Mouse (Mus musculus) hindbrain, embryonic 14.5 days (tissue): ENCODE measurements around the gene Gm21119. TPM values are rescaled to one million over a fixed set of nuclear protein-coding genes. Genes with fewer than 3 reads are reported as not detected.
"Not testable (repeated sequence)": the region's sequence is repeated elsewhere in the genome, so short reads cannot be mapped to it uniquely, and the experiment has no call there.

Source experiments
- ATAC-seq: fragments of 200-750 bp; cut with Nextera tagmentation; 2 replicates; pipeline ENCODE4 v1.8.0; 2017; ENCODE audit warnings: moderate number of reproducible peaks, mild to moderate bottlenecking, moderate TSS enrichment, moderate library complexity; ENCODE audit not compliant: low FRiP score
- DNase-seq: peaks from one replicate; pipeline ENCODE4 v3.0.0-alpha.2; 2015; ENCODE audit warnings: low spot score
- H3K27ac ChIP-seq: fragments of 300-500 bp; sonication (generic); 2 replicates; pipeline ENCODE4 v1.5.1; 2014; ENCODE audit warnings: mild to moderate bottlenecking, moderate library complexity
- H3K27me3 ChIP-seq: fragments of 300-500 bp; sonication (generic); 2 replicates; pipeline ENCODE4 v1.6.1; 2014; ENCODE audit warnings: mild to moderate bottlenecking, low read length, mixed read lengths; ENCODE audit not compliant: control insufficient read depth, insufficient read depth
- H3K36me3 ChIP-seq: fragments of 300-500 bp; sonication (generic); replicated peaks from 2 replicates; pipeline ENCODE4 v1.6.1; 2014; ENCODE audit not compliant: control insufficient read depth, insufficient read depth
- H3K4me1 ChIP-seq: fragments of 300-500 bp; sonication (generic); replicated peaks from 2 replicates; pipeline ENCODE4 v1.6.1; 2014; ENCODE audit warnings: antibody characterized with exemption, low read length, mixed read lengths; ENCODE audit not compliant: control insufficient read depth, insufficient read depth
- H3K4me2 ChIP-seq: fragments of 300-500 bp; sonication (generic); replicated peaks from 2 replicates; pipeline ENCODE4 v1.6.1; 2014; ENCODE audit warnings: mild to moderate bottlenecking, moderate library complexity
- H3K4me3 ChIP-seq: fragments of 300-500 bp; sonication (generic); replicated peaks from 2 replicates; pipeline ENCODE4 v1.5.1; 2014; ENCODE audit warnings: mild to moderate bottlenecking, low read length
- H3K9ac ChIP-seq: fragments of 300-500 bp; sonication (generic); 2 replicates; pipeline ENCODE4 v1.6.1; 2014
- H3K9me3 ChIP-seq: fragments of 300-500 bp; sonication (generic); 2 replicates; pipeline ENCODE4 v1.6.1; 2016; ENCODE audit warnings: low read length; ENCODE audit not compliant: control insufficient read depth
- WGBS: fragments of 180-500 bp; shearing (Covaris S2); extraction: QIAGEN DNeasy Blood & Tissue Kit; methylation state at CpG from one replicate; pipeline ENCODE4 v1.1.7; 2014; 5-methylcytosine and 5-hydroxymethylcytosine counted together
- polyA plus RNA-seq: library from polyadenylated mRNA; unstranded; fragments of >200 nt; fragmentation: Nextera tagmentation; extraction: Ambion mirVana; gene quantifications from 2 replicates; pipeline ENCODE4 v1.2.1, GENCODE M21; 2014

The Gm21119 gene
- 0.21 and 0.27 TPM in 2 replicates for polyA plus RNA-seq

DNA sequence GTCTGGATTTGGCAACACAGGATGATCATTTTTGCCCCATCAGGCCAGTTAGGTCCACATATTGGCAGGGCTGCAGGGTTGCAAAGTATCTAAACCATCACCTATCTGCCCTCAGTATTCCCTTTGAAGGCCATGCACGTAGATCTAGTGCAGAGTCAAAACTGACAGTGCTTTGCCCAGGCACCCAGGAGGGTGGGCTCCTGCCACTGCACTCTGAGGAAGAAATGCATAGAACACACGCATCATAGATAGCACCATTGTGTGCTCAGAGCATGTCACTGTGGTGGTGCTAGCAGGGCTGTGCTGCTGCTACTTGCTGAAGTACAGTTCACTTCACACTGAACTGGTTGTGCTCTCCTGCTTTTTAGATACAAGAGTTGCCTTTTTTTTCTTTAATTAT is at the start of gene Gm21119:
Gene Gm21119, plus strand, starts transcription at position 301 of the 400 bp plus-strand sequence.
- ATAC-seq, H3K9ac ChIP-seq, DNase-seq: not testable (repeated sequence)

GRCm38 (mm10) chr8:20566753-20567152 is 48.0 kb upstream of the Gm21119 start:
- not testable (repeated sequence) for H3K4me2 ChIP-seq, H3K4me3 ChIP-seq, H3K4me1 ChIP-seq, DNase-seq, H3K9me3 ChIP-seq, H3K27ac ChIP-seq, ATAC-seq, H3K36me3 ChIP-seq, H3K27me3 ChIP-seq, H3K9ac ChIP-seq
- WGBS = no CpG with 5 or more reads among the region's 1 CpGs

More for the DNA sequence above, at the start of gene Gm21119:
- not testable (repeated sequence) for H3K4me1 ChIP-seq, H3K9me3 ChIP-seq, H3K4me2 ChIP-seq, H3K36me3 ChIP-seq, H3K27ac ChIP-seq, H3K4me3 ChIP-seq, H3K27me3 ChIP-seq
- no CpG with 5 or more reads among the region's 2 CpGs for WGBS

GRCm38 (mm10) chr8:20581081-20581480 is 33.6 kb upstream of the Gm21119 start:
- H3K36me3 ChIP-seq, H3K4me2 ChIP-seq, H3K27me3 ChIP-seq, ATAC-seq, H3K4me3 ChIP-seq, H3K9ac ChIP-seq, H3K27ac ChIP-seq, H3K9me3 ChIP-seq, H3K4me1 ChIP-seq: not testable (repeated sequence)
- 92% methylated on average over 3 of the region's 6 CpGs for WGBS
- DNase-seq = peak; percentile 18

GRCm38 (mm10) chr8:20582772-20583171 is 31.9 kb upstream of the Gm21119 start:
- ATAC-seq, H3K27ac ChIP-seq, H3K27me3 ChIP-seq, H3K4me2 ChIP-seq, H3K9ac ChIP-seq, H3K4me1 ChIP-seq, H3K4me3 ChIP-seq, DNase-seq, H3K36me3 ChIP-seq, H3K9me3 ChIP-seq: not testable (repeated sequence)
- WGBS = 86% methylated on average over 4 of the region's 6 CpGs

DNA sequence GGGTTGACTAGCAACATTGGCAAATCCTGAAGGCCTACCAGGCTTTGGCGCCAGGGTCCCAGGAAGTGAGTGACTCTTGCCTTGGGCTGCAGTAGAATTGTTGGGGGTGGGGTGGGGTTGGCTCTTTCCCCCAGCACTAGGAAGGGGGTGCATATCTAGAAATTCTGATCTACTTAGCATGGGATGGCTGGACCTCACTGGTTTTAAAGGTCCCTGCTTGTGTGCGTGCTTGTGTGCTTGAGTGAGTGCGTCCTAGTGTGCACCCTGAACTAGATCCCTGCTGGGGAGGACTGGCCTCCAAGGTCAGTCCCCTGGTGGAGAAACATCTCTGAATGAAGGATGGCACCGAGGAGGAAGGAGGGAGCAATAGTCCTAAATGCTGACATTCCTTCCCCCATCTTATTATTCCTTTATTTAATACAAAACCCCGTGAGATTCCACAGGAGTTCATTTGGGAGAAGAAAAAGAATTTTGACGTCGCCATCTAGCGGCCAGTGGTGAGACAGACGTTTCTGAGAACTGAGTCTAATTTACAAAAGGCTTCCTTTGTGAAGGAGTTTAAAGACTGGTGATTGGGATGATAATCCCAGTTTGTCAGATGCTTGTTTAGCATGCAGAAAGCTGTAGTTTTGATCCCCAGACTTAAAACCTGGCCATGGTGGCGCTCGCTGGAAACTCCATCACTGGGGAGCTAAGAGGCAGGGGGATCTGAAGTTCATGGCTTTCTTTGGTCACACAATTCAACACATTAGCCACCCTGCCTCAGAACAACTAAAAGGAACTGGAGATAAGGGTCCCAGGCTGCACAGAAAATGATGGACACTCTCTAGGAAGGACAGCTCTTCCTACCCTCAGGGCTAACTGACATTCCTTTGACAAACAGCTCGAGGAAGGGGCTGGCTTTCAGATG is 26.2 kb upstream of the Gm21119 start:
- H3K27ac ChIP-seq, H3K36me3 ChIP-seq, H3K9ac ChIP-seq, H3K4me2 ChIP-seq, H3K9me3 ChIP-seq, H3K4me3 ChIP-seq, H3K27me3 ChIP-seq, H3K4me1 ChIP-seq: not testable (repeated sequence)
- 24% methylated on average over 5 of the region's 12 CpGs for WGBS
- DNase-seq (peak; percentile 11), ATAC-seq (peak; percentile 66)

GRCm38 (mm10) chr8:20589178-20589539 is 25.6 kb upstream of the Gm21119 start:
- H3K9ac ChIP-seq, H3K36me3 ChIP-seq, H3K4me1 ChIP-seq, H3K4me2 ChIP-seq, H3K27me3 ChIP-seq, DNase-seq, H3K4me3 ChIP-seq, H3K9me3 ChIP-seq, H3K27ac ChIP-seq: not testable (repeated sequence)
- peak; percentile 70 for ATAC-seq
- WGBS = 90% methylated on average over 1 of the region's 4 CpGs

DNA sequence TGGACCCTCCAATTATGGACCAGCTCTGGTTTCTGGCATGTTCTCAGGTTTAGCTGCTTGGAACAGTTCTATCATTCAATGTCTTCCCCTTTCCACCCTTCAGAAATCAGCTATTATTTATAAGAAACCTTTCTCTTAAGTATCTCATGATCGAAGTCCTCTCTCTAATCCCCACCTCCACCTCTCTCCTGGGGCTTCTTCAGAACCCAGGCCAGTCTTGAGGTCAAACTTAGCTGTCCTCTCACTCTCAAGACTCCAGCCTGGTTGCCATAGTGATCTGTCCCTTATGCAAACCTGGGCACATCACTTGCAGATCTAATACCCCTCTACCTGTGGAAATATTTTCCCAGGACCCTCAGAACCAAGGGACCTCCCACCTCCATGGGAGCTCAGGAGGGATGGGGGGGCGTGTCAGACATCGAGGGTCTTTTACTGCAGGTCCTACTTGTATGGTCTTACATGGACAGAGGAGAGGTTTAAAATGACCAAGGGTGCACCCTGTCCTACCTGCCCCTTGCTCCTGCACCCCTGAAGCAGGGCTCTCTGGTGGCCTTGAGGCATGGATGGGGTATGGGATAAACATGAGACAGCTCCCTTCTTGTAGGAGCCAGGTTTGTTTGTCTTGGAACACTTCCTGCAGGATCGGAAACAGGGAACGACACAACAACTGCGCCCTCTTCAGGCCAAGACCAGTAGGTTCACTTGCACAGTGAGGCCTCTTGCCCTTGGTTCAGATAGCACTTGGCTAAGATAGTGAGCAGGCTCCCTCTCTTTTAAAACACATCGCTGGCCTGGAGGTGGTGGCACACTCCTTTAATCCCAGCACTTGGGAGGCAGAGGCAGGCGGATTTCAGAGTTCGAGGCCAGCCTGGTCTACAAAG is 24.4 kb upstream of the Gm21119 start:
- not testable (repeated sequence) for H3K9ac ChIP-seq, H3K9me3 ChIP-seq, H3K36me3 ChIP-seq, H3K4me1 ChIP-seq, H3K4me3 ChIP-seq, H3K27me3 ChIP-seq, H3K27ac ChIP-seq, DNase-seq, ATAC-seq, H3K4me2 ChIP-seq
- 90% methylated on average over 3 of the region's 9 CpGs for WGBS

DNA sequence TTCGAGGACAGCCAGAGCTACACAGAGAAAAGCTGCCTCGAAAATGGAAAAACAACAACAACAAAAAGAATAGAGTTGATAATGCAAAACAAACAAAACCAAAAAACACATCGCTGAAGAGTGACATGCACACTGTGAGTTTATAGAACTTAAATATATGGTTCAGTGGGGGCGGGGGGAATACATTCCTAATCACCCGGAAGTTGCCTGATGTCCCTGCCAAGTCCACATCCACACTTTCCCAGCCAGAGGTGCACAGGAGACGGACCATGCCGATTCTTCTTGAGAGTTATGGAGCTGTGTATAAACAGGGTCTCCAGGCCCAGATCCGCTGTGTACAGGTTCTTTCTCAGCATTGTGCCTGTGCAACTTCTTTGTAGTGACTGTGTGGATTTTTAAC is 23.7 kb upstream of the Gm21119 start:
- not testable (repeated sequence) for H3K9me3 ChIP-seq, H3K27ac ChIP-seq, H3K9ac ChIP-seq, H3K4me1 ChIP-seq, H3K4me2 ChIP-seq, ATAC-seq, H3K36me3 ChIP-seq, H3K27me3 ChIP-seq, H3K4me3 ChIP-seq, DNase-seq
- 99% methylated on average over 4 of the region's 8 CpGs for WGBS

DNA sequence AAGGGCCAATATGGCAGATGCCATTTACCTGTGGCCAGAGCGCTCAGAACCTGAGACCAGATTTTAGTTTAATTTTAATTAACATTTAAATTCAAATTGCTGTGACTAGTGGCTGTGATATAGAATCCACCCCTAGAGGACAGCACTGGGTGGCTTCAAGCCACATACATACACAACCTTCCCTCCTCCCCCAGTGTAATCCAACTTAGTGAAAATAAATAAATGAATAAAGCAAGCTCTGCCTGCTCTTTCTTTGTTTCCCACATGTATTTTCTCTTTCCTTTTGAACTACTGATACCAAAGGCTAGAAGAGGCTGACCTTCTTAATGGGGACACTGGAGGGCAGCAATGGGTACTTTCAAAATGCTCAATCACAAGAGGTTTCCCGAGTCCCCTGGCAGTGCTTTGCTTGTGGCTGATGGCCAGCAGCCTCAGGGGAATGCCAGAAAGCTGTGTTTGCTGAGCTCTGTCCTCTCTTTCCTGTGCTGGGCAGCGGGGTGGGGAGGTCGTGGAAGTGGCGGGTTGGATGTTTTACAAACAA is 21.9 kb upstream of the Gm21119 start:
- ATAC-seq, DNase-seq, H3K4me3 ChIP-seq, H3K4me2 ChIP-seq, H3K4me1 ChIP-seq, H3K9ac ChIP-seq, H3K36me3 ChIP-seq, H3K27me3 ChIP-seq, H3K9me3 ChIP-seq, H3K27ac ChIP-seq: not testable (repeated sequence)
- WGBS = 55% methylated on average over 1 of the region's 5 CpGs
